Mouse (Mus musculus) cerebellum, adult 2 months (tissue): ENCODE measurements at regions not wholly inside any gene's neighbourhood (a gene's known extent, or its start where the extent isn't known, plus 50 kb on each side); places are given as distances from the start of the nearest gene placed in this dataset.

ENCODE experiments used
- DNase-seq, 2 experiments: peaks; one replicate each; pipeline ENCODE4 v3.0.0; 2021
- H3K27ac ChIP-seq: fragments of 200-500 bp; 2 replicates; pipeline ENCODE4 v1.5.1; 2012; ENCODE audit warnings: low read length, control low read depth, inconsistent platforms; ENCODE audit not compliant: insufficient read depth
- H3K27me3 ChIP-seq: fragments of 200-500 bp; 2 replicates; pipeline ENCODE4 v1.6.1; 2012; ENCODE audit warnings: inconsistent platforms, mild to moderate bottlenecking, low read length, moderate library complexity; ENCODE audit not compliant: control insufficient read depth, insufficient read depth
- H3K4me1 ChIP-seq: fragments of 200-500 bp; 2 replicates; pipeline ENCODE4 v1.6.1; 2011; ENCODE audit warnings: low read length; ENCODE audit not compliant: control insufficient read depth, insufficient read depth
- H3K4me3 ChIP-seq: fragments of 200-500 bp; replicated peaks from 2 replicates; pipeline ENCODE3; 2011; ENCODE audit warnings: mild to moderate bottlenecking, low read depth, low read length, control low read depth; ENCODE audit not compliant: insufficient read depth
- CTCF ChIP-seq: fragments of 200-500 bp; IDR thresholded peaks from 2 replicates; pipeline ENCODE4 v1.5.1; 2011; ENCODE audit warnings: low read depth, mild to moderate bottlenecking, control low read depth, low read length, moderate library complexity, borderline replicate concordance; ENCODE audit not compliant: insufficient read depth
- POLR2A ChIP-seq: fragments of 200-500 bp; IDR thresholded peaks from 2 replicates; pipeline ENCODE4 v1.6.1; 2011; ENCODE audit warnings: low read length, control low read depth, borderline replicate concordance; ENCODE audit not compliant: insufficient read depth
- WGBS: fragments of 180-500 bp; shearing (Covaris S2); methylation state at CpG from one replicate; pipeline ENCODE4 v1.1.7; 2018; 5-methylcytosine and 5-hydroxymethylcytosine counted together

DNA sequence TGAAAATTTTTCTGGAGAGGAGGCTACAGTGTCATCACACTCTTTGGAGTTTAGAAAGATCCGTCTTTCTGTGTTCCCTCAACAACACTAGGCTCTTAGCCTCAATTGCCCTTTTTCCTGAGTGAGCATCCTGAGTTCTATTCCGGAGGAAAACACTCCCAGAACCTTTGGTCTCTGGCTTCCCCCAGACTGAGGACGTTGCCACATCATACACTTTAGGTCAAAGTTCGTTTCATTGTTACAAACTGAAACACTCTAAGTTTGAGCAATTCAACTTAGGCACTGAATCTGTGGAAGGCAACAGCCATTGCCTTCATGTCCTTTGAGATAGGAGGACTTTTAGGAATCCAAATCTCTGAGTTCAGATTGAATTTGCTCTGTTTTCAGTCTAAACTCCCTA lies 85.0 kb downstream of the Arl4a start:
- Histone ChIP-seq H3K4me1 (peaks cover 2% of the 10 kb centered on the region; the same call in 1 of the 2 replicates), H3K27ac (no peak overlapping the region), H3K4me3 (no peak overlapping the region), H3K27me3 (no peaks in the 10 kb centered on the region; the same call in 1 of the 2 replicates)
- WGBS, result 89% methylated on average over 4 of the region's 4 CpGs
- TF ChIP-seq POLR2A (no peak), CTCF (no peak)
- no peak for DNase-seq

DNA sequence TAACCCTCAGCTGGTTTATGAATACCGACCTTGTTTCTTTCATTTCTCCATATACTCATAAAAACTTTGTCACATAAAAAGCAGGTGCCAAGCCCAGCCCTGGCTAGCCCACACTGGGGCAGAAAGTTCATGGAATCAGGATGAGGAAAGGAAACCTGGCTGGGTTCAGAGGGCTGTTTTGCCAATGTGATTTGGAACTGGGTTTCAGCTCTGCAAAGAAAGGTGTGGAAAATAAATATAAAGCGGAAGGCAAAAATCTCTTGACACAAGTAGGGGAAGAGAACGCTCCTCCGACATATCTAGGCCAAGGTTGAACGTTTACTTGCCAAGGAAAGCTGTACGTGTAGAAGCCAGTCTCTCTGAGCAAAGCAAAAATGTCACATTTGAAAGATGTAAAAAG lies 85.9 kb downstream of the Arl4a start:
- Histone ChIP-seq H3K4me3 (no peak overlapping the region), H3K27ac (no peak overlapping the region), H3K4me1 (peaks cover 2% of the 10 kb centered on the region; the same call in 1 of the 2 replicates), H3K27me3 (no peaks in the 10 kb centered on the region; the same call in 1 of the 2 replicates)
- 87% methylated on average over 6 of the region's 6 CpGs for WGBS
- DNase-seq, result no peak
- TF ChIP-seq POLR2A (no peak), CTCF (no peak)

- DNase-seq, result peak; percentile 15 to 38
- 36% methylated on average over 7 of the region's 7 CpGs for WGBS
- no peaks in the 10 kb centered on the region; the same call in 1 of the 2 replicates for H3K27me3 ChIP-seq
- no peaks in the 10 kb centered on the region for H3K4me1 ChIP-seq
- H3K4me3 ChIP-seq, result no peak overlapping the region
- no peak overlapping the region for H3K27ac ChIP-seq
- TF ChIP-seq POLR2A (no peak), CTCF (no peak)
These were observed 87.5 kb downstream of the Arl4a start for GRCm38 (mm10) chr12:39950270-39950801.

DNA sequence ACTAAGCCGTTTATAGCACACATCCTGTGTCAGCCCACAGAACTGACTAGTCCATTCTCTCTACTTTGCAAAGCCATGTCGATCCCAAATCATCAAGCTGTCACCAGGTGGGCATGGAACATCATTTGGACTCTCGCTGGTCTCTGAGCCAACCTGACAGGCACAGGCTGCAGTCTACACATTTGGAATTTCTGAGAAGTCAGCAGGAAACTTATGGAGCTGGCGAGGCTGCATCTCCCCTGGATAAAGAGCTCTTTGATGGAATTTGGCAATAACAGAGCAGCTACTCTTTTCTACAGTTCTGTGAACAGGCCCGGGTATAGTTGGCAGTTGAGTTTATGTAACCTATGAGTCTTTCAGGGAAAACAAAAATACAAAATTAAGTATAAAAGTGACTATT lies 94.9 kb downstream of the Arl4a start:
- DNase-seq, result no peak
- Histone ChIP-seq H3K27ac (no peak overlapping the region), H3K27me3 (no peaks in the 10 kb centered on the region), H3K4me1 (no peaks in the 10 kb centered on the region), H3K4me3 (no peak overlapping the region)
- TF ChIP-seq CTCF (no peak), POLR2A (no peak)
- WGBS, result 11% methylated on average over 5 of the region's 5 CpGs

- Histone ChIP-seq H3K4me1 (no peaks in the 10 kb centered on the region), H3K27ac (no peak overlapping the region), H3K4me3 (no peak overlapping the region), H3K27me3 (no peaks in the 10 kb centered on the region)
- DNase-seq, result no peak
- TF ChIP-seq CTCF, result no peak
- no peak for TF ChIP-seq POLR2A
- 86% methylated on average over 1 of the region's 1 CpGs for WGBS
These were observed 96.7 kb downstream of the Arl4a start for GRCm38 (mm10) chr12:39941162-39941561.

DNA sequence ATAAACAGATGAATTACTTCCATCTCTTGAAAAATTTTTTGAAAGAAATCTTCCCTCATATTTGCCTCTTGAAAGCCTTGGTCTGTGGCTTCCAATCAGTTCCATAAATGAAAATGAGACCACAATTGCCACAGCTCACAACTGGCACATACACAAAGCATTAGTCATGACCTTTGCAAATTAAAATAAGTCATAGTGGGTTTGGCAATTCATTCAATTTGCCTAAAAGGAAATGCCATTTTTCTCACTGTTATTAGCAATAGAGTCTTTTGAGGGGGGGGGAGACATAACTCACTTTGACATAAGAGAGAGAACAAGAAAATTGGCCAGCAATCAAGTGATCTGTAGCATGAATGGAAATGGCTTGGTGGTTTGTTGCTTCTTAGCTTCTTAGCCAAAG lies 98.8 kb downstream of the Arl4a start:
- H3K27me3 ChIP-seq, result no peaks in the 10 kb centered on the region
- H3K27ac ChIP-seq, result no peak overlapping the region
- DNase-seq, result no peak
- H3K4me3 ChIP-seq, result no peak overlapping the region
- no peaks in the 10 kb centered on the region for H3K4me1 ChIP-seq
- no peak for TF ChIP-seq CTCF
- no peak for TF ChIP-seq POLR2A

GRCm38 (mm10) chr12:39938211-39938610 lies 99.6 kb downstream of the Arl4a start:
- DNase-seq, result no peak
- H3K27me3 ChIP-seq, result no peaks in the 10 kb centered on the region
- H3K27ac ChIP-seq, result no peak overlapping the region
- H3K4me3 ChIP-seq, result no peak overlapping the region
- TF ChIP-seq POLR2A (no peak), CTCF (no peak)
- H3K4me1 ChIP-seq, result no peaks in the 10 kb centered on the region
- 92% methylated on average over 2 of the region's 2 CpGs for WGBS

DNA sequence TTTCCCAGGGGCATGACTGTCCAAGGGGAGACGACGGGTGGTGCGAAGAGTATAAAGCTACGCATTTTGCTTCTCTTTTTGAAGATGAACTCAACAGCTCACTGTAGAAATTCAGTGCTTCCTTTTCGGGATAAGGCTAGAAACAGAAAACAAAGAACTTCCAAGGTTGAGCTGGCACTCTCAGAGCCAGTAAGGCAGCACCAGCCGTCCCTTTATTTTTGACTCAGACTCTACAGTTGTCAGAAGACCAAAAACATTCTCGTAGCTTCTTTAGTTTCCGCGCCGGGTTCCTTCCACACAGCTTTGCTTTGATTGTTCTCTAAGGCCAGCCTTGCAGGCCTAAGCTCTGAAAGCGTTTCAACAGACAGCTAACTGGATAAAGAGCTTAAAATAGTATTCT lies 101.5 kb downstream of the Arl4a start:
- TF ChIP-seq POLR2A (no peak), CTCF (no peak)
- Histone ChIP-seq H3K27me3 (no peaks in the 10 kb centered on the region), H3K4me1 (no peaks in the 10 kb centered on the region), H3K27ac (no peak overlapping the region), H3K4me3 (no peak overlapping the region)
- no peak for DNase-seq
- WGBS, result 72% methylated on average over 11 of the region's 11 CpGs
